Mouse (Mus musculus): ENCODE data around the gene Trap1. TPM values are rescaled to one million over a fixed set of nuclear protein-coding genes. Genes with fewer than 3 reads are reported as not detected.

The Trap1 gene
- 90.4 TPM for polyA plus RNA-seq (2012; fragmentation: generic; extraction: Trizol)
- long read RNA-seq, experiment 1, transcript Trap1-201 (18 exons, 2,320 nt), result major isoform, 51 of 70 reads
- long read RNA-seq, experiment 1, partial matches to known transcripts, result 14 of 70 reads
- long read RNA-seq, experiment 1, other reads (novel, unspliced or antisense), result 5 of 70 reads
- long read RNA-seq, experiment 2, transcript Trap1-201 (18 exons, 2,320 nt), result major isoform, 525 of 556 reads
- long read RNA-seq, experiment 2, partial matches to known transcripts, result 11 of 556 reads
- long read RNA-seq, experiment 2, other reads (novel, unspliced or antisense), result 20 of 556 reads

DNA sequence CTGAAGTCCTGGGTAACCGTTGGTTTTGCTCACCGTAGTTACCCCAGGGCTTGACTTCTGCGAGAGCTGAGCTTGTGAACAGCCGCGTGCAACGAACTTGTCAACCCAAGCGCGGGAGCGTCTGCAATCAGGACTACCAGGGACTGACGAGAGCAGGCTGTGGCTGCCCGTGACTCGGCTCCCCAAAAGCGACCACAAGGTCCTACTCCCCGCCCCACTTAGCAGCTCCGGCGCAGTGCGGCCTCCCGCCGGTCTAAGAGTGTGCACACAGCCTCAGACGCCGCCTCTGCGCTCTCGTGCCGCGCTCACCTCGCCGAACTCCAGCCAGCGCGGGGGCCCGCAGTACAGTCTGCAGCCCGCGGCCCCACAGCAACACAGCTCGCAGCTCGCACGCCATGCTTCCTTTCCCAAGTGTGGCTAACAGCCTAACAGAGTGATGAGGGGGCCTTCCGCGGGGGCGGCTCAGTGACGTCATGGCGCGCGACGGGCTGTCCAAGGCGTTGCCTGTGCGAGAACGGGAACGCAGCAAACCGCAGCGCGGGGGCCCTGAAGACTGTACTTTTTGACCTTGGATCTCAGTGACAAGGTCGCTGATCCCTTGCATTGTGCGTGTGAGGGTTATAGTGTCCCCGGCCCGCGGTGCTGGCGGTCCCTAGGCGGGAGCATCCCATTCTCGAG lies at the start of gene Trap1:
Trap1 (minus strand) TSS at position 444 of the 678 bp plus-strand sequence.
- peaks cover 44% of the 10 kb centered on the region for H3K79me3 ChIP-seq (ENCODE audit: low read depth)
- no peaks in the 10 kb centered on the region for H3K27me3 ChIP-seq (ENCODE audit: control insufficient read depth, insufficient read depth, insufficient read length)
- H3K4me3 ChIP-seq (ENCODE audit: insufficient read depth, poor library complexity, severe bottlenecking), result peak within 1 kb of the TSS; percentile 76
- H3ac ChIP-seq (ENCODE audit: control insufficient read depth, insufficient read length, low read depth), result peak within 1 kb of the TSS; percentile 86
- no peaks in the 10 kb centered on the region for H3K36me3 ChIP-seq (ENCODE audit: control insufficient read depth, insufficient read depth)
- TF ChIP-seq MAX (IDR thresholded peaks at IDR 0.05) (peak; percentile 92), MYOD1 (IDR thresholded peaks at IDR 0.05; ENCODE audit: control insufficient read depth, insufficient read length, low read depth) (no peak)
- H3K79me2 ChIP-seq (ENCODE audit: control insufficient read depth, insufficient read depth), result peaks cover 52% of the 10 kb centered on the region

DNA sequence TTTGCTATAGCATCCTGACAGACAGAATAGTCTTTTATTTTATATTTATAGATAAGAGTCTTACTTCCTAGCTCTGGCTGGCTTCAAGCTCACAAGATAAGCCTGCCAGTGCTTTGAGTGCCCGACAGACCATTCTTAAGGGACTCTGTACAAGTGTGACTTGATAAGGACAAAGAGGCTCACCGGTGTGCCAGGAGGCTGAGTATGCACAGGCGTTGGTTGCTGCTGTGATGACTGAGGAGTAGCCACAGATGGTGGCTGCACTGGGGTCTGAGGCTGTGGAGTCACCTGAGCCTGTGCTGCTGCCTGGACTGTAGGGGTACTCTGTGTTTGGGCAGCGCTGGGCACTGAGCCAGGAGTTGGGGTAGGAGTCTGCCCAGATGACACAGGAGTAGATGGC lies 39.4 kb upstream of the Trap1 start:
- H3ac ChIP-seq (ENCODE audit: control insufficient read depth, insufficient read length, low read depth), result no peak overlapping the region
- no peak for TF ChIP-seq CTCF (IDR thresholded peaks at IDR 0.05; ENCODE audit: control insufficient read depth, insufficient read depth, insufficient read length)
- TF ChIP-seq CEBPB (IDR thresholded peaks at IDR 0.05; ENCODE audit: low read depth), result no peak
- TF ChIP-seq FOSL1 (IDR thresholded peaks at IDR 0.05; ENCODE audit: insufficient read depth, low read length, poor library complexity, severe bottlenecking), result no peak
- TF ChIP-seq MYOD1 (IDR thresholded peaks at IDR 0.05; ENCODE audit: control insufficient read depth, insufficient read length, low read depth), result no peak
- no peak for TF ChIP-seq USF1 (IDR thresholded peaks at IDR 0.05; ENCODE audit: low read depth)
- no peak for TF ChIP-seq MAX (IDR thresholded peaks at IDR 0.05)
- no peak for TF ChIP-seq MYOG (IDR thresholded peaks at IDR 0.05; ENCODE audit: control insufficient read depth, extremely low read depth, insufficient read length)
- no peaks in the 10 kb centered on the region for H3K79me3 ChIP-seq (ENCODE audit: low read depth)
- H3K36me3 ChIP-seq (ENCODE audit: control insufficient read depth, insufficient read depth), result peaks cover 76% of the 10 kb centered on the region
- H3K4me3 ChIP-seq (ENCODE audit: insufficient read depth, poor library complexity, severe bottlenecking), result no peak overlapping the region
- no peaks in the 10 kb centered on the region for H3K27me3 ChIP-seq (ENCODE audit: control insufficient read depth, insufficient read depth, insufficient read length)
- no peaks in the 10 kb centered on the region for H3K79me2 ChIP-seq (ENCODE audit: control insufficient read depth, insufficient read depth)

DNA sequence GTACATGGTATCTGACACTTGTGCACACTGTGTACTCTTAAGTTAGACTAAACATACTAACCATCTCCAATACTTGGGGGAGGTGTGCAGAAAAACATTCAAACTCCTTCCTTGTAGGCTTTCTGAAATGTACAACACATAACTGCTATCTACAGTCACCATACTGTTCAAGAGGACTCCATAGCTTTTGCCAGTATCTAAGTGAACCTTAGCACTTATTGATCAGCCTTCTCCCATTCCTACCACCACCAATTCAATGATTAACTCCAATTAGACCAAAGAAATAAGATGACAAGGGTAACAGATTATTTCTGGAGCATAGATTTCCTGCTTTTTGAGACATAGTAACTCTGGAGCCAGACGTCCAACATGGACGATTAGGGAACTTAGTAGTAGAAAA lies 22.7 kb upstream of the Trap1 start:
- H3ac ChIP-seq (ENCODE audit: control insufficient read depth, insufficient read length, low read depth), result no peak overlapping the region
- no peaks in the 10 kb centered on the region for H3K79me2 ChIP-seq (ENCODE audit: control insufficient read depth, insufficient read depth)
- no peaks in the 10 kb centered on the region for H3K27me3 ChIP-seq (ENCODE audit: control insufficient read depth, insufficient read depth, insufficient read length)
- peaks cover 46% of the 10 kb centered on the region for H3K36me3 ChIP-seq (ENCODE audit: control insufficient read depth, insufficient read depth)
- H3K79me3 ChIP-seq (ENCODE audit: low read depth), result no peaks in the 10 kb centered on the region
- no peak overlapping the region for H3K4me3 ChIP-seq (ENCODE audit: insufficient read depth, poor library complexity, severe bottlenecking)
- TF ChIP-seq CTCF (IDR thresholded peaks at IDR 0.05; ENCODE audit: control insufficient read depth, insufficient read depth, insufficient read length) (no peak), USF1 (IDR thresholded peaks at IDR 0.05; ENCODE audit: low read depth) (no peak), MAX (IDR thresholded peaks at IDR 0.05) (no peak)

DNA sequence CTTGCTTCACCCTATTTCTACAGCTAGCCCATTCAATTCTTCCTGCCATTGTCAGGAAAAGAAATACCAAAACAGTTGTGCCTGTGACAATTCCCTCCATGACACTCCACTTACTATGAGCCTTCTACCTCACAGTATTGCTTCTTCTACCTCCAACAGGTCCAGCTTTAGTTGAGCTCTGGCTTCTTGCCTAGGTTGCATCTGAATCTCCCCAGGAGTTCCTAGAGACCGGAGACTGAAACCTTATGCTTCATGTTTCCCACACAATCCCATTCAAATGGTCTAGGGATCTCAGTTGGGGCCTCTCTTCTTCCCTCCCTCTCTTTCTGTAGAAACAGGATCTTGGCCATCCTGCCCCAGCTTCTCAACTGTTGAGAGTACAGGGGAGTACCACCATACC lies 19.9 kb upstream of the Trap1 start:
- H3K4me3 ChIP-seq (ENCODE audit: insufficient read depth, poor library complexity, severe bottlenecking), result no peak overlapping the region
- no peaks in the 10 kb centered on the region for H3K79me2 ChIP-seq (ENCODE audit: control insufficient read depth, insufficient read depth)
- H3K36me3 ChIP-seq (ENCODE audit: control insufficient read depth, insufficient read depth), result peaks cover 63% of the 10 kb centered on the region
- no peaks in the 10 kb centered on the region for H3K27me3 ChIP-seq (ENCODE audit: control insufficient read depth, insufficient read depth, insufficient read length)
- TF ChIP-seq MAX (IDR thresholded peaks at IDR 0.05) (no peak), USF1 (IDR thresholded peaks at IDR 0.05; ENCODE audit: low read depth) (no peak), MYOG (IDR thresholded peaks at IDR 0.05; ENCODE audit: control insufficient read depth, extremely low read depth, insufficient read length) (no peak), FOSL1 (IDR thresholded peaks at IDR 0.05; ENCODE audit: insufficient read depth, low read length, poor library complexity, severe bottlenecking) (no peak), MYOD1 (IDR thresholded peaks at IDR 0.05; ENCODE audit: control insufficient read depth, insufficient read length, low read depth) (no peak), CTCF (IDR thresholded peaks at IDR 0.05; ENCODE audit: control insufficient read depth, insufficient read depth, insufficient read length) (no peak), CEBPB (IDR thresholded peaks at IDR 0.05; ENCODE audit: low read depth) (no peak)
- H3K79me3 ChIP-seq (ENCODE audit: low read depth), result no peaks in the 10 kb centered on the region
- no peak overlapping the region for H3ac ChIP-seq (ENCODE audit: control insufficient read depth, insufficient read length, low read depth)

DNA sequence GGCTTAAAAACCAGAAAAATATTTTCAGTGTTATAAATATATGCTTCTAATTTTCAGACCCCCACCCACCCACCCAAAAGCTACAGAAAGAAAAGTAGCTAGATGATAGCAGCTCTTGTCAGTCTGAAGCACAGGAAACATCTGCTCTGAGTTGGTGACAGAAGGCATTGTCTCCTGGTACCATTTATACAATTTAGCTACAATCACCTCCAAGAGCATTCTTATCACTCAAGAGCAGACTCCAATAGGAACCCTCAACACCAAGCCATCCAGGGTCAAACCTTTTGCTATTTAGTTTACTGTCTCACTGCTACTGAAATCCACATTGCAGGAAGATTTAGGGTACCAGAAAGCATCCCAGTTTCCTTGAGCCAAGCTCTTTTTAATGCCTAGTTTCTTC lies 19.3 kb upstream of the Trap1 start:
- Histone ChIP-seq H3K36me3 (ENCODE audit: control insufficient read depth, insufficient read depth) (peaks cover 67% of the 10 kb centered on the region), H3K4me3 (ENCODE audit: insufficient read depth, poor library complexity, severe bottlenecking) (no peak overlapping the region)
- TF ChIP-seq USF1 (IDR thresholded peaks at IDR 0.05; ENCODE audit: low read depth) (no peak), FOSL1 (IDR thresholded peaks at IDR 0.05; ENCODE audit: insufficient read depth, low read length, poor library complexity, severe bottlenecking) (no peak), CEBPB (IDR thresholded peaks at IDR 0.05; ENCODE audit: low read depth) (no peak), MYOG (IDR thresholded peaks at IDR 0.05; ENCODE audit: control insufficient read depth, extremely low read depth, insufficient read length) (no peak), MAX (IDR thresholded peaks at IDR 0.05) (no peak), MYOD1 (IDR thresholded peaks at IDR 0.05; ENCODE audit: control insufficient read depth, insufficient read length, low read depth) (no peak), CTCF (IDR thresholded peaks at IDR 0.05; ENCODE audit: control insufficient read depth, insufficient read depth, insufficient read length) (no peak)

DNA sequence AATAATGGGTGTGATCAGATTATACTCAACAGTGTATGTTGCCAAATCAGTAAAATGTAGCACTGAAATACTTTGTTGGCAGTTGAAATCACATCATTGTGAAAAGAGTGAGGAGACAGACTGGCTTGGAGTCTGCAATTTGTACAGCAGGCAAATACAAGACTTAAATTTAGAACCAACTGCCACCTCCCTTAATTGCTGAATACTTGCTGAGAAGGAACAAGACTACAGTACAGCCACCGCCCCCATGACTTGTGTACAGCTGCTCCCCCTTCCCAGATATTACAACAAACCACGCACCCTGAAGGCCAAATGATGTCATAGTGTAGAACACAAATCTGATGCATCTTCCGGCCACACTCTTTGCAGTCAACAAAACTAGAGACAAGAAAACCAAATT lies 18.5 kb upstream of the Trap1 start:
- peaks cover 75% of the 10 kb centered on the region for H3K36me3 ChIP-seq (ENCODE audit: control insufficient read depth, insufficient read depth)
- TF ChIP-seq FOSL1 (IDR thresholded peaks at IDR 0.05; ENCODE audit: insufficient read depth, low read length, poor library complexity, severe bottlenecking) (no peak), CEBPB (IDR thresholded peaks at IDR 0.05; ENCODE audit: low read depth) (no peak), CTCF (IDR thresholded peaks at IDR 0.05; ENCODE audit: control insufficient read depth, insufficient read depth, insufficient read length) (no peak), USF1 (IDR thresholded peaks at IDR 0.05; ENCODE audit: low read depth) (no peak), MYOG (IDR thresholded peaks at IDR 0.05; ENCODE audit: control insufficient read depth, extremely low read depth, insufficient read length) (no peak), MYOD1 (IDR thresholded peaks at IDR 0.05; ENCODE audit: control insufficient read depth, insufficient read length, low read depth) (no peak), MAX (IDR thresholded peaks at IDR 0.05) (no peak)
- H3K79me2 ChIP-seq (ENCODE audit: control insufficient read depth, insufficient read depth), result no peaks in the 10 kb centered on the region
- H3K27me3 ChIP-seq (ENCODE audit: control insufficient read depth, insufficient read depth, insufficient read length), result no peaks in the 10 kb centered on the region
- H3K4me3 ChIP-seq (ENCODE audit: insufficient read depth, poor library complexity, severe bottlenecking), result no peak overlapping the region
- H3K79me3 ChIP-seq (ENCODE audit: low read depth), result no peaks in the 10 kb centered on the region
- H3ac ChIP-seq (ENCODE audit: control insufficient read depth, insufficient read length, low read depth), result no peak overlapping the region

More for the DNA sequence above, 19.3 kb upstream of the Trap1 start:
- H3ac ChIP-seq (ENCODE audit: control insufficient read depth, insufficient read length, low read depth), result no peak overlapping the region
- no peaks in the 10 kb centered on the region for H3K27me3 ChIP-seq (ENCODE audit: control insufficient read depth, insufficient read depth, insufficient read length)
- H3K79me3 ChIP-seq (ENCODE audit: low read depth), result no peaks in the 10 kb centered on the region
- H3K79me2 ChIP-seq (ENCODE audit: control insufficient read depth, insufficient read depth), result no peaks in the 10 kb centered on the region

All from C2C12 (cell line).